Comparison of ENCODE assay signal across 9 mouse cellular contexts in genomic region chr4:154093210-154093609, GRCm38 (mm10). TPM values are rescaled to one million over a fixed set of nuclear protein-coding genes. Genes with fewer than 3 reads are reported as not detected.
A peak's percentile ranks its signal among the peaks of the same experiment; 100 is the strongest.
DNase-seq lines count a peak whose midpoint lies in the region; ATAC-seq and TF ChIP-seq lines count a peak whose summit lies in the region.
"Had no signal": no experiment of that assay in that cellular context is flagged by ENCODE, and none has a peak within 500 bp of the region (broad histone marks: within the 10 kb centered on the region; RNA-seq: fewer than 3 reads in every experiment).

No protein-coding gene starts in this region.

- intact Hi-C loops in left cerebral cortex, adult 2 months (cut with DNase I): no loop called here
- intact Hi-C loops in left cerebral cortex, postnatal 36 days (cut with DNase I): no loop called here
- intact Hi-C loops in left cerebral cortex, postnatal 14 days (cut with DNase I): no loop called here

- peak; percentile 61 to 64 for DNase-seq in cerebellum, adult 18-20 months
- peak; percentile 36 to 66 for DNase-seq in left cerebral cortex, adult 2 months (ENCODE audit: extremely low spot score in 1 of 2, low spot score in 2 of 2)
- no peak for DNase-seq in left cerebral cortex, postnatal 36 days (ENCODE audit: low spot score in 2 of 2)
- peak; percentile 60 for DNase-seq in brain, adult 2 months (ENCODE audit: low read depth, low spot score)
- peak; percentile 34 for DNase-seq in kidney, postnatal 14 days
- DNase-seq in spleen, adult 18-20 months: peak; percentile 13 to 55
- no peak for DNase-seq in left cerebral cortex, postnatal 14 days (ENCODE audit: low spot score in 2 of 2)

- H3K27ac ChIP-seq in left cerebral cortex, adult 2 months: no peak overlapping the region

- peak; percentile 77 for TF ChIP-seq CTCF in left cerebral cortex, adult 2 months (IDR thresholded peaks at IDR 0.05)

- no peak overlapping the region for H3K4me3 ChIP-seq in left cerebral cortex, adult 2 months

- ATAC-seq in cerebellum, adult (ENCODE audit: insufficient number of reproducible peaks, low FRiP score, low TSS enrichment): no peak

RNA-seq across cellular contexts. Expression of gene Trp73, which starts 46.8 kb away (rescaled TPM):
- total RNA-seq in left cerebral cortex, adult 2 months (2021): 1 to 10 TPM in 1 of 2 experiments, under 1 TPM in 1; 0.41 to 1.1 TPM
- total RNA-seq in left cerebral cortex, postnatal 36 days (2021): under 1 TPM; 0.27 to 0.32 TPM
- total RNA-seq in left cerebral cortex, postnatal 14 days (2021): under 1 TPM; 0.48 to 0.95 TPM

RNA-seq across cellular contexts. Expression of gene Wrap73, which starts 49.0 kb away (rescaled TPM):
- total RNA-seq in left cerebral cortex, adult 2 months (2021): 10 to 100 TPM; 29.4 to 35.2 TPM
- total RNA-seq in left cerebral cortex, postnatal 36 days (2021): 10 to 100 TPM; 29.3 to 31.0 TPM
- 10 to 100 TPM; 28.1 to 28.7 TPM for total RNA-seq in left cerebral cortex, postnatal 14 days (2021)

RNA-seq across cellular contexts. Expression of gene Ccdc27, which starts 50.7 kb away (rescaled TPM):
- not detected for total RNA-seq in left cerebral cortex, adult 2 months (2021)
- total RNA-seq in left cerebral cortex, postnatal 36 days (2021): not detected
- total RNA-seq in left cerebral cortex, postnatal 14 days (2021): under 1 TPM; 0.26 to 0.32 TPM
- total RNA-seq: ES-E14 had no signal

Comparison
In these comparisons a context has a peak if more than half of its experiments do, and no peak if none do; other contexts are left out.
1. DNase-seq: peak in cerebellum, adult 18-20 months (2 of 2), left cerebral cortex, adult 2 months (2 of 2), brain, adult 2 months (single experiment), kidney, postnatal 14 days (single experiment) and spleen, adult 18-20 months (2 of 2); none in left cerebral cortex, postnatal 36 days (0 of 2) and left cerebral cortex, postnatal 14 days (0 of 2).